Mouse (Mus musculus) embryonic facial prominence, embryonic 11.5 days (tissue): ENCODE results near the gene Zfp169. TPM values are rescaled to one million over a fixed set of nuclear protein-coding genes. Genes with fewer than 3 reads are reported as not detected.

Experiments used
- ATAC-seq: fragments of 200-750 bp; cut with Nextera tagmentation; replicated peaks from 2 replicates; pipeline ENCODE4 v1.8.0; 2017; ENCODE audit warnings: low read depth; ENCODE audit not compliant: insufficient number of reproducible peaks, low FRiP score, low TSS enrichment
- DNase-seq: peaks from one replicate; pipeline ENCODE4 v3.0.0-alpha.2; 2015; ENCODE audit warnings: low spot score
- H3K27ac ChIP-seq: fragments of 300-500 bp; sonication (generic); replicated peaks from 2 replicates; pipeline ENCODE4 v1.5.1; 2014; ENCODE audit warnings: mild to moderate bottlenecking, low read depth, low read length, control low read depth
- H3K27me3 ChIP-seq: fragments of 300-500 bp; sonication (generic); 2 replicates; pipeline ENCODE4 v1.6.1; 2014; ENCODE audit warnings: mild to moderate bottlenecking, low read length, moderate library complexity, mixed read lengths; ENCODE audit not compliant: control insufficient read depth, insufficient read depth
- H3K36me3 ChIP-seq: fragments of 300-500 bp; sonication (generic); replicated peaks from 2 replicates; pipeline ENCODE4 v1.6.1; 2014; ENCODE audit warnings: low read depth, mild to moderate bottlenecking, low read length, moderate library complexity, mixed read lengths; ENCODE audit not compliant: control insufficient read depth, insufficient read depth
- H3K4me1 ChIP-seq: fragments of 300-500 bp; sonication (generic); 2 replicates; pipeline ENCODE4 v1.6.1; 2014; ENCODE audit warnings: low read length, mixed read lengths; ENCODE audit not compliant: control insufficient read depth, insufficient read depth
- H3K4me2 ChIP-seq: fragments of 300-500 bp; sonication (generic); 2 replicates; pipeline ENCODE4 v1.6.1; 2014; ENCODE audit warnings: low read depth, mild to moderate bottlenecking, control low read depth, low read length, moderate library complexity
- H3K4me3 ChIP-seq: fragments of 300-500 bp; sonication (generic); 2 replicates; pipeline ENCODE4 v1.5.1; 2014; ENCODE audit warnings: low read depth, low read length, control low read depth
- H3K9ac ChIP-seq: fragments of 300-500 bp; sonication (generic); replicated peaks from 2 replicates; pipeline ENCODE4 v1.6.1; 2014; ENCODE audit warnings: mild to moderate bottlenecking, control low read depth, low read length
- H3K9me3 ChIP-seq: fragments of 300-500 bp; sonication (generic); replicated peaks from 2 replicates; pipeline ENCODE4 v1.6.1; 2016; ENCODE audit warnings: mild to moderate bottlenecking, low read length, inconsistent platforms, mixed read lengths; ENCODE audit not compliant: control insufficient read depth
- WGBS: fragments of 180-500 bp; shearing (Covaris S2); extraction: QIAGEN DNeasy Blood & Tissue Kit; methylation state at CpG from one replicate; pipeline ENCODE4 v1.1.7; 2014; 5-methylcytosine and 5-hydroxymethylcytosine counted together
- polyA plus RNA-seq: library from polyadenylated mRNA; unstranded; fragments of >200 nt; fragmentation: Nextera tagmentation; extraction: Ambion mirVana; gene quantifications from 2 replicates; pipeline ENCODE4 v1.2.1, GENCODE M21; 2014

Gene Zfp169
- polyA plus RNA-seq = 7.3 and 8.4 TPM in 2 replicates

GRCm38 (mm10) chr13:48513003-48513929, at the start of gene Zfp169, which contains the start of gene A830005F24Rik:
TSS of gene Zfp169 (minus strand) at chr13:48513451.
TSS of gene A830005F24Rik (plus strand) at chr13:48513570.
- DNase-seq (peak; percentile 93), ATAC-seq (peak; percentile 99)
- H3K27ac ChIP-seq = no peak within 1 kb of the TSS
- peak within 1 kb of the TSS; percentile 66 for H3K4me3 ChIP-seq
- peak within 1 kb of the TSS; percentile 73 for H3K9ac ChIP-seq
- no peaks in the 10 kb centered on the region for H3K36me3 ChIP-seq
- H3K4me1 ChIP-seq = no peaks in the 10 kb centered on the region
- H3K4me2 ChIP-seq = peak within 1 kb of the TSS; percentile 77
- no peaks in the 10 kb centered on the region for H3K27me3 ChIP-seq
- no peaks in the 10 kb centered on the region for H3K9me3 ChIP-seq
- 3% methylated on average over 34 of the region's 34 CpGs for WGBS

- 86% methylated on average over 5 of the region's 5 CpGs for WGBS
- no peak for DNase-seq
Measured at GRCm38 (mm10) chr13:48562336-48562735, 49.1 kb upstream of the Zfp169 start.

GRCm38 (mm10) chr13:48561481-48561880, 48.2 kb upstream of the Zfp169 start:
- H3K27me3 ChIP-seq = no peaks in the 10 kb centered on the region
- no peaks in the 10 kb centered on the region for H3K4me1 ChIP-seq
- H3K27ac ChIP-seq = no peak overlapping the region
- WGBS = 83% methylated on average over 2 of the region's 2 CpGs
- ATAC-seq = no peak
- DNase-seq = no peak
- H3K4me2 ChIP-seq = no peak overlapping the region
- H3K9ac ChIP-seq = no peak overlapping the region
- H3K36me3 ChIP-seq = no peaks in the 10 kb centered on the region
- H3K9me3 ChIP-seq = no peaks in the 10 kb centered on the region
- no peak overlapping the region for H3K4me3 ChIP-seq

More at GRCm38 (mm10) chr13:48562336-48562735, 49.1 kb upstream of the Zfp169 start:
- H3K36me3 ChIP-seq = no peaks in the 10 kb centered on the region
- ATAC-seq = no peak
- no peak overlapping the region for H3K27ac ChIP-seq
- H3K4me1 ChIP-seq = no peaks in the 10 kb centered on the region
- no peak overlapping the region for H3K9ac ChIP-seq
- H3K27me3 ChIP-seq = no peaks in the 10 kb centered on the region
- H3K9me3 ChIP-seq = no peaks in the 10 kb centered on the region
- no peak overlapping the region for H3K4me2 ChIP-seq
- no peak overlapping the region for H3K4me3 ChIP-seq

GRCm38 (mm10) chr13:48555976-48556375, 42.7 kb upstream of the Zfp169 start:
- H3K9ac ChIP-seq = no peak overlapping the region
- no peaks in the 10 kb centered on the region for H3K36me3 ChIP-seq
- no peaks in the 10 kb centered on the region for H3K9me3 ChIP-seq
- H3K4me1 ChIP-seq = no peaks in the 10 kb centered on the region
- H3K4me3 ChIP-seq = no peak overlapping the region
- ATAC-seq (no peak), DNase-seq (no peak)
- H3K27me3 ChIP-seq = no peaks in the 10 kb centered on the region
- 81% methylated on average over 1 of the region's 1 CpGs for WGBS
- H3K27ac ChIP-seq = no peak overlapping the region
- H3K4me2 ChIP-seq = no peak overlapping the region

GRCm38 (mm10) chr13:48554552-48554951, 41.3 kb upstream of the Zfp169 start:
- 82% methylated on average over 1 of the region's 1 CpGs for WGBS
- DNase-seq (no peak), ATAC-seq (no peak)
- H3K9ac ChIP-seq = no peak overlapping the region
- H3K27me3 ChIP-seq = no peaks in the 10 kb centered on the region
- H3K4me2 ChIP-seq = no peak overlapping the region
- no peak overlapping the region for H3K4me3 ChIP-seq
- H3K4me1 ChIP-seq = no peaks in the 10 kb centered on the region
- H3K9me3 ChIP-seq = no peaks in the 10 kb centered on the region
- H3K27ac ChIP-seq = no peak overlapping the region
- no peaks in the 10 kb centered on the region for H3K36me3 ChIP-seq

GRCm38 (mm10) chr13:48553511-48553910, 40.3 kb upstream of the Zfp169 start:
- H3K27me3 ChIP-seq = no peaks in the 10 kb centered on the region
- no peaks in the 10 kb centered on the region for H3K9me3 ChIP-seq
- no peak for ATAC-seq
- no peak overlapping the region for H3K27ac ChIP-seq
- H3K4me1 ChIP-seq = no peaks in the 10 kb centered on the region
- DNase-seq = no peak
- no peaks in the 10 kb centered on the region for H3K36me3 ChIP-seq
- H3K4me3 ChIP-seq = no peak overlapping the region
- H3K9ac ChIP-seq = no peak overlapping the region
- 79% methylated on average over 5 of the region's 5 CpGs for WGBS
- H3K4me2 ChIP-seq = no peak overlapping the region

GRCm38 (mm10) chr13:48552181-48553090, 39.2 kb upstream of the Zfp169 start:
- Histone ChIP-seq H3K4me1 (no peaks in the 10 kb centered on the region), H3K27ac (no peak overlapping the region), H3K4me2 (no peak overlapping the region), H3K9me3 (no peaks in the 10 kb centered on the region), H3K27me3 (no peaks in the 10 kb centered on the region), H3K9ac (no peak overlapping the region; the same call in 1 of the 2 replicates), H3K4me3 (no peak overlapping the region), H3K36me3 (no peaks in the 10 kb centered on the region)
- no peak for DNase-seq
- no peak for ATAC-seq
- 82% methylated on average over 21 of the region's 21 CpGs for WGBS
